In genomic region chr2:152925189-152925872, GRCm38 (mm10) we compare ENCODE assay signal across 8 mouse cellular contexts. TPM values are rescaled to one million over a fixed set of nuclear protein-coding genes. Genes with fewer than 3 reads are reported as not detected.
DNase-seq lines count a peak whose midpoint lies in the region; ATAC-seq and TF ChIP-seq lines count a peak whose summit lies in the region.

No protein-coding gene starts in this region.

- H3K9ac ChIP-seq in embryonic facial prominence, embryonic 12.5 days, result no peak overlapping the region
- H3K9ac ChIP-seq in limb, embryonic 13.5 days, result 0 out of 2 replicates have a peak overlapping the region, but pooled peaks have one; percentile 26
- H3K9ac ChIP-seq in neural tube, embryonic 13.5 days, result no peak overlapping the region
- no peak overlapping the region for H3K9ac ChIP-seq in forebrain, postnatal 0 days

- H3K4me3 ChIP-seq in embryonic facial prominence, embryonic 12.5 days, result no peak overlapping the region
- H3K4me3 ChIP-seq in limb, embryonic 13.5 days, result no peak overlapping the region
- no peak overlapping the region for H3K4me3 ChIP-seq in neural tube, embryonic 13.5 days
- no peak overlapping the region for H3K4me3 ChIP-seq in forebrain, postnatal 0 days (ENCODE audit: low read depth, low read length)

- no peak for TF ChIP-seq CTCF in forebrain, postnatal 0 days (IDR thresholded peaks at IDR 0.05; ENCODE audit: low read depth)

- peak overlapping the region; percentile 61 for H3K27ac ChIP-seq in embryonic facial prominence, embryonic 12.5 days
- peak overlapping the region; percentile 6; the same call in 1 of the 2 replicates for H3K27ac ChIP-seq in limb, embryonic 13.5 days
- H3K27ac ChIP-seq in neural tube, embryonic 13.5 days (replicated peaks), result peak overlapping the region; percentile 20; the same call in 1 of the 2 replicates
- H3K27ac ChIP-seq in forebrain, postnatal 0 days (ENCODE audit: low read depth, low read length), result no peak overlapping the region

- H3K4me2 ChIP-seq in embryonic facial prominence, embryonic 12.5 days (replicated peaks), result no peak overlapping the region
- H3K4me2 ChIP-seq in limb, embryonic 13.5 days (replicated peaks), result no peak overlapping the region
- no peak overlapping the region for H3K4me2 ChIP-seq in neural tube, embryonic 13.5 days
- H3K4me2 ChIP-seq in forebrain, postnatal 0 days (ENCODE audit: low read depth), result no peak overlapping the region

- intact Hi-C loops in heart, postnatal 10 days (cut with DNase I), result no loop called here
- intact Hi-C loops in left cerebral cortex, postnatal 4 days (cut with DNase I), result no loop called here

- no peak for ATAC-seq in embryonic facial prominence, embryonic 12.5 days (ENCODE audit: insufficient number of reproducible peaks, insufficient read depth, low FRiP score, low TSS enrichment)
- ATAC-seq in limb, embryonic 13.5 days (ENCODE audit: low FRiP score, low read depth), result peak; percentile 57
- no peak for ATAC-seq in neural tube, embryonic 13.5 days (ENCODE audit: low read depth)
- ATAC-seq in forebrain, postnatal 0 days, result no peak

- WGBS in embryonic facial prominence, embryonic 12.5 days, result 33% methylated on average over 11 of the region's 11 CpGs
- 23% methylated on average over 11 of the region's 11 CpGs for WGBS in limb, embryonic 13.5 days
- 71% methylated on average over 11 of the region's 11 CpGs for WGBS in neural tube, embryonic 13.5 days
- WGBS in forebrain, postnatal 0 days, result 72% methylated on average over 11 of the region's 11 CpGs

- H3K9me3 ChIP-seq in embryonic facial prominence, embryonic 12.5 days, result no peaks in the 10 kb centered on the region
- no peaks in the 10 kb centered on the region for H3K9me3 ChIP-seq in limb, embryonic 13.5 days
- H3K9me3 ChIP-seq in neural tube, embryonic 13.5 days, result no peaks in the 10 kb centered on the region
- no peaks in the 10 kb centered on the region for H3K9me3 ChIP-seq in forebrain, postnatal 0 days (ENCODE audit: low read length)

- H3K36me3 ChIP-seq in embryonic facial prominence, embryonic 12.5 days, result no peaks in the 10 kb centered on the region
- no peaks in the 10 kb centered on the region for H3K36me3 ChIP-seq in limb, embryonic 13.5 days
- no peaks in the 10 kb centered on the region for H3K36me3 ChIP-seq in neural tube, embryonic 13.5 days
- no peaks in the 10 kb centered on the region for H3K36me3 ChIP-seq in forebrain, postnatal 0 days (ENCODE audit: insufficient read depth)

- no peaks in the 10 kb centered on the region for H3K27me3 ChIP-seq in embryonic facial prominence, embryonic 12.5 days
- no peaks in the 10 kb centered on the region for H3K27me3 ChIP-seq in limb, embryonic 13.5 days
- H3K27me3 ChIP-seq in neural tube, embryonic 13.5 days, result no peaks in the 10 kb centered on the region
- H3K27me3 ChIP-seq in forebrain, postnatal 0 days (ENCODE audit: insufficient read depth, low read length), result no peaks in the 10 kb centered on the region

- peak; percentile 90 for DNase-seq in adrenal gland, adult 2 months
- DNase-seq in heart, postnatal 10 days, result peak; percentile 90 to 91
- DNase-seq in forebrain, postnatal 0 days, result no peak
- no peak for DNase-seq in layer of hippocampus, postnatal 25 days (ENCODE audit: extremely low spot score in 1 of 2, low spot score in 1 of 2)
- no peak for DNase-seq in left cerebral cortex, postnatal 4 days

- peaks cover 17% of the 10 kb centered on the region for H3K4me1 ChIP-seq in embryonic facial prominence, embryonic 12.5 days
- H3K4me1 ChIP-seq in limb, embryonic 13.5 days, result peaks cover 30% of the 10 kb centered on the region
- peaks cover 17% of the 10 kb centered on the region for H3K4me1 ChIP-seq in neural tube, embryonic 13.5 days (replicated peaks)
- no peaks in the 10 kb centered on the region for H3K4me1 ChIP-seq in forebrain, postnatal 0 days (ENCODE audit: insufficient read depth)

RNA-seq across cellular contexts. Expression of gene Foxs1, which starts 7.7 kb away (rescaled TPM):
- 1 to 10 TPM; 3.2 to 3.7 TPM for total RNA-seq in adrenal gland, adult 2 months (2021)
- 11.1 and 13.1 TPM in 2 replicates for polyA plus RNA-seq in adrenal gland, adult 2 months (2012; rRNA removed)
- polyA plus RNA-seq in embryonic facial prominence, embryonic 12.5 days (2016; fragmentation: Nextera tagmentation; extraction: Ambion mirVana), result 0.80 and 0.84 TPM in 2 replicates
- 10 to 100 TPM in 1 of 2 experiments, 1 to 10 TPM in 1; 9.7 to 10.1 TPM for total RNA-seq in heart, postnatal 10 days (2021)
- 0.65 and 0.66 TPM in 2 replicates for polyA plus RNA-seq in limb, embryonic 13.5 days (2015; fragmentation: Nextera tagmentation; extraction: Ambion mirVana)
- polyA plus RNA-seq in neural tube, embryonic 13.5 days (2015; fragmentation: Nextera tagmentation; extraction: Ambion mirVana), result 3.5 and 3.6 TPM in 2 replicates
- 2.4 and 2.6 TPM in 2 replicates for total RNA-seq in forebrain, postnatal 0 days (2014; rRNA removed)
- 3.1 TPM in 2 replicates for polyA plus RNA-seq in forebrain, postnatal 0 days (2015; fragmentation: Nextera tagmentation; extraction: Ambion mirVana)
- 1 to 10 TPM in 1 of 2 experiments, under 1 TPM in 1; 0.56 to 1.0 TPM for total RNA-seq in layer of hippocampus, postnatal 25 days (2021)
- 1 to 10 TPM; 1.6 TPM for total RNA-seq in left cerebral cortex, postnatal 4 days (2021)

RNA-seq across cellular contexts. Expression of gene Mylk2, which starts 14.2 kb away (rescaled TPM):
- not detected for total RNA-seq in adrenal gland, adult 2 months (2021)
- not detected in 2 replicates for polyA plus RNA-seq in adrenal gland, adult 2 months (2012; rRNA removed)
- polyA plus RNA-seq in embryonic facial prominence, embryonic 12.5 days (2016; fragmentation: Nextera tagmentation; extraction: Ambion mirVana), result 0.06 TPM in 1 of 2 replicates, not detected in the other
- under 1 TPM; 0.25 to 0.38 TPM for total RNA-seq in heart, postnatal 10 days (2021)
- 0.05 and 0.08 TPM in 2 replicates for polyA plus RNA-seq in limb, embryonic 13.5 days (2015; fragmentation: Nextera tagmentation; extraction: Ambion mirVana)
- polyA plus RNA-seq in neural tube, embryonic 13.5 days (2015; fragmentation: Nextera tagmentation; extraction: Ambion mirVana), result not detected in 2 replicates
- total RNA-seq in forebrain, postnatal 0 days (2014; rRNA removed), result 0.29 TPM in 1 of 2 replicates, not detected in the other
- polyA plus RNA-seq in forebrain, postnatal 0 days (2015; fragmentation: Nextera tagmentation; extraction: Ambion mirVana), result not detected in 2 replicates
- total RNA-seq in layer of hippocampus, postnatal 25 days (2021), result not detected
- not detected for total RNA-seq in left cerebral cortex, postnatal 4 days (2021)

RNA-seq across cellular contexts. Expression of gene Dusp15, which starts 26.2 kb away (rescaled TPM):
- 1 to 10 TPM; 2.7 to 2.9 TPM for total RNA-seq in adrenal gland, adult 2 months (2021)
- polyA plus RNA-seq in adrenal gland, adult 2 months (2012; rRNA removed), result 0.82 and 1.8 TPM in 2 replicates
- 0.90 and 1.4 TPM in 2 replicates for polyA plus RNA-seq in embryonic facial prominence, embryonic 12.5 days (2016; fragmentation: Nextera tagmentation; extraction: Ambion mirVana)
- total RNA-seq in heart, postnatal 10 days (2021), result under 1 TPM; 0.15 to 0.65 TPM
- 0.56 and 0.75 TPM in 2 replicates for polyA plus RNA-seq in limb, embryonic 13.5 days (2015; fragmentation: Nextera tagmentation; extraction: Ambion mirVana)
- polyA plus RNA-seq in neural tube, embryonic 13.5 days (2015; fragmentation: Nextera tagmentation; extraction: Ambion mirVana), result 7.8 and 9.9 TPM in 2 replicates
- 23.7 and 25.0 TPM in 2 replicates for total RNA-seq in forebrain, postnatal 0 days (2014; rRNA removed)
- polyA plus RNA-seq in forebrain, postnatal 0 days (2015; fragmentation: Nextera tagmentation; extraction: Ambion mirVana), result 12.9 and 14.8 TPM in 2 replicates
- 10 to 100 TPM; 14.5 to 17.1 TPM for total RNA-seq in layer of hippocampus, postnatal 25 days (2021)
- total RNA-seq in left cerebral cortex, postnatal 4 days (2021), result 10 to 100 TPM; 18.3 to 22.2 TPM

RNA-seq across cellular contexts. Expression of gene Ttll9, which starts 37.0 kb away (rescaled TPM):
- under 1 TPM; 0.40 to 0.90 TPM for total RNA-seq in adrenal gland, adult 2 months (2021)
- 0.06 and 0.33 TPM in 2 replicates for polyA plus RNA-seq in adrenal gland, adult 2 months (2012; rRNA removed)
- polyA plus RNA-seq in embryonic facial prominence, embryonic 12.5 days (2016; fragmentation: Nextera tagmentation; extraction: Ambion mirVana), result 0.50 and 0.97 TPM in 2 replicates
- total RNA-seq in heart, postnatal 10 days (2021), result not detected
- polyA plus RNA-seq in limb, embryonic 13.5 days (2015; fragmentation: Nextera tagmentation; extraction: Ambion mirVana), result 0.32 and 0.39 TPM in 2 replicates
- 4.3 and 4.9 TPM in 2 replicates for polyA plus RNA-seq in neural tube, embryonic 13.5 days (2015; fragmentation: Nextera tagmentation; extraction: Ambion mirVana)
- 3.3 and 8.0 TPM in 2 replicates for total RNA-seq in forebrain, postnatal 0 days (2014; rRNA removed)
- 3.9 and 4.3 TPM in 2 replicates for polyA plus RNA-seq in forebrain, postnatal 0 days (2015; fragmentation: Nextera tagmentation; extraction: Ambion mirVana)
- total RNA-seq in layer of hippocampus, postnatal 25 days (2021), result 1 to 10 TPM in 1 of 2 experiments, under 1 TPM in 1; 0.94 to 1.3 TPM
- 1 to 10 TPM; 3.3 to 5.2 TPM for total RNA-seq in left cerebral cortex, postnatal 4 days (2021)

Comparison
In these comparisons a context has a peak if more than half of its experiments do, and no peak if none do; other contexts are left out.
1. DNase-seq: peak in adrenal gland, adult 2 months (single experiment) and heart, postnatal 10 days (2 of 2); none in forebrain, postnatal 0 days (single experiment), layer of hippocampus, postnatal 25 days (0 of 2) and left cerebral cortex, postnatal 4 days (single experiment).